Mouse (Mus musculus): ENCODE data around the gene Olfr157. TPM values are rescaled to one million over a fixed set of nuclear protein-coding genes. Genes with fewer than 3 reads are reported as not detected.

The Olfr157 gene
- total and polyA plus RNA-seq, 3 experiments = 0.01 TPM; not detected in 2

DNA sequence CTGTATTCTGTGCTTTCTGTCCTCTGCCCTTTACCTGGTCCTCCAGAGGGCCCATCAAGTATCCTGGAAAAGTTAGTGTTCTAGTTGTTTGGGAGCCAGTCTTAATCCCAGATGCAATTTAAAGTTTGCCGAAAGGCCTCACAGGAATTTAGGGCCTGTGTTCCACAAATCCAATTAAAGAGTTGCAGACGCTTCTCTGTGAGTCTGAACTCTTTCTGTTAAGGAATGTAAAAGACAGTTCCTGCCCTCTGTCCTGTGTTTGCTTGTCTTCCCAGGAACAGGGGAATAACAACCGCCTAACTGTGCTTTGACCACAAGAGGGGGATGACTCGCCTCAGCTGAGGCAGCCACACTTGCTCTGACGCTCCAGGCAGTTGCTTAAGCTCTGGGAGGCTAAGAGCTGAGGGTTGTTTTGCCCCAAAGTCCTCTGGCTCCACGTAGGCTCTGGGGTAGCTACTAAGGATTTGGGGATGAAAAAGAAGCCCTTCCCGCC lies 16.1 kb downstream of the Olfr157 start, which contains the start of gene Olfr156:
Olfr156 (minus strand) TSS at position 51 of the 493 bp plus-strand sequence.
- no peak within 1 kb of the TSS for H3K4me3 ChIP-seq (ENCODE audit: control insufficient read depth in 1 of 2, insufficient read depth in 1 of 2, low read depth in 2 of 2, low read length in 2 of 2)
- H3K9me3 ChIP-seq (replicated peaks; ENCODE audit: insufficient read depth, low read length) = no peaks in the 10 kb centered on the region
- H3K79me2 ChIP-seq (ENCODE audit: control insufficient read depth, insufficient read depth, low read length, poor library complexity) = no peaks in the 10 kb centered on the region
- H3K27ac ChIP-seq (ENCODE audit: control insufficient read depth, low read depth, low read length) = no peak within 1 kb of the TSS
- no peaks in the 10 kb centered on the region for H3K36me3 ChIP-seq (ENCODE audit: control insufficient read depth in 1 of 2, insufficient read depth in 2 of 2, low read length in 2 of 2)
- peak in 1 of 3 experiments; percentile 3; a peak in 1 of 6 replicates for TF ChIP-seq CTCF (IDR thresholded peaks at IDR 0.05 in 2 of 3, conservative IDR thresholded peaks at IDR 0.05 in 1 of 3; ENCODE audit: control insufficient read depth in 1 of 3, insufficient read depth in 1 of 3, low read depth in 2 of 3, low read length in 3 of 3, poor library complexity in 1 of 3, severe bottlenecking in 1 of 3)
- TF ChIP-seq GATA1 (IDR thresholded peaks at IDR 0.05; ENCODE audit: low read depth, low read length) = no peak
- TF ChIP-seq ZKSCAN1 (IDR thresholded peaks at IDR 0.05; ENCODE audit: low read depth, low read length) = no peak
- DNase-seq (ENCODE audit: low read depth, low spot score) = no peak
- no peak within 1 kb of the TSS for H3K9ac ChIP-seq (ENCODE audit: control insufficient read depth, low read depth, low read length, poor library complexity, severe bottlenecking)
- no peaks in the 10 kb centered on the region for H3K4me1 ChIP-seq (ENCODE audit: control insufficient read depth in 1 of 2, insufficient read depth in 2 of 2, low read length in 2 of 2)
- peaks cover 0 to under 1% of the 10 kb centered on the region in 2 experiments; a peak in 3 of 4 replicates for H3K27me3 ChIP-seq (ENCODE audit: control insufficient read depth in 1 of 2, insufficient read depth in 2 of 2, low read length in 2 of 2)

DNA sequence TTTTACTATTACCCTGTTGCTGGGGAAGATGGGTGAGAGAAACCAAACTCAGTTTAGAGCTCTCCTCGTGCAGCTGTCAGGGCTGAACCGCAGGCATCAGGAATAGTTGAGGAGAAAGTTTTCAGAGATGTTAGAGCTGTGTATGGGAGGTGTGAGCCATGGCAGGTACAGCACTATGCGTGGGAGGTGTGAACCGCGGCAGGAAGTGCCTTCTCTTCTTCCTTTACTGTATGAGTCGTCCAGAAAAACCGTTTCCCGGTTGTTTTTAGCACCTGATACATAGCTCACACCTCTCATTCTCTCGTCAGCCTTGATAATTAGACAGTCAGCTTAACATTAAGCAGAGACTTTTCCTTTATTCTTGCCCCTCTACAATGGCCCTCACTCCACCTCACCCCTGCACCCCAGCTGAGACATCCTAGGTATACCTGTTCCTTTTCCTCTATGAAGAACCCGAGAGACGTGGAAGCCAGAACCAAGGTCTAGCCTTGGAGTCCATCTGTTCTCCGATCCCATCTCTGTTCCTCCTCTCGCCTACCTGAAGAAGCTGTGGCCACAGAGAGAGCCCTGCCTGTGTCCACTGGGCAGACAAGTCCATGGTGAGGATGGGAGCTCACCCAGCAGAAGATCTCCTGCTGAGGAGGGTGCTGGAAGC lies 17.0 kb downstream of the Olfr157 start:
- H3K36me3 ChIP-seq (ENCODE audit: control insufficient read depth in 1 of 2, insufficient read depth in 2 of 2, low read length in 2 of 2) = no peaks in the 10 kb centered on the region
- no peak overlapping the region for H3K27ac ChIP-seq (ENCODE audit: control insufficient read depth, low read depth, low read length)
- H3K4me1 ChIP-seq (ENCODE audit: control insufficient read depth in 1 of 2, insufficient read depth in 2 of 2, low read length in 2 of 2) = no peaks in the 10 kb centered on the region
- H3K4me3 ChIP-seq (ENCODE audit: control insufficient read depth in 1 of 2, insufficient read depth in 1 of 2, low read depth in 2 of 2, low read length in 2 of 2) = no peak overlapping the region
- no peaks in the 10 kb centered on the region for H3K9me3 ChIP-seq (replicated peaks; ENCODE audit: insufficient read depth, low read length)
- no peak for DNase-seq (ENCODE audit: low read depth, low spot score)
- H3K9ac ChIP-seq (ENCODE audit: control insufficient read depth, low read depth, low read length, poor library complexity, severe bottlenecking) = no peak overlapping the region
- peaks cover 0 to 2% of the 10 kb centered on the region in 2 experiments; a peak in 3 of 4 replicates for H3K27me3 ChIP-seq (ENCODE audit: control insufficient read depth in 1 of 2, insufficient read depth in 2 of 2, low read length in 2 of 2)
- no peak for TF ChIP-seq EP300 (IDR thresholded peaks at IDR 0.05; ENCODE audit: low read depth in 1 of 2, low read length in 2 of 2)
- TF ChIP-seq RCOR1 (IDR thresholded peaks at IDR 0.05; ENCODE audit: low read depth, low read length) = no peak
- TF ChIP-seq POLR2AphosphoS2 (IDR thresholded peaks at IDR 0.05; ENCODE audit: low read length) = no peak
- TF ChIP-seq ZNF384 (IDR thresholded peaks at IDR 0.05; ENCODE audit: low read depth, low read length) = no peak
- no peak for TF ChIP-seq SIN3A (IDR thresholded peaks at IDR 0.05; ENCODE audit: low read length)
- TF ChIP-seq ZMIZ1 (IDR thresholded peaks at IDR 0.05; ENCODE audit: low read depth, low read length) = no peak
- TF ChIP-seq TBP (IDR thresholded peaks at IDR 0.05; ENCODE audit: low read depth, low read length) = no peak
- TF ChIP-seq TAL1 (IDR thresholded peaks at IDR 0.05; ENCODE audit: low read length) = no peak
- no peak for TF ChIP-seq GATA1 (IDR thresholded peaks at IDR 0.05; ENCODE audit: low read depth, low read length)
- no peak for TF ChIP-seq SMC3 (IDR thresholded peaks at IDR 0.05; ENCODE audit: low read depth, low read length)
- TF ChIP-seq MXI1 (IDR thresholded peaks at IDR 0.05; ENCODE audit: low read depth, low read length) = no peak
- TF ChIP-seq USF1 (IDR thresholded peaks at IDR 0.05; ENCODE audit: low read depth, low read length) = no peak
- no peak for TF ChIP-seq UBTF (IDR thresholded peaks at IDR 0.05; ENCODE audit: borderline replicate concordance, insufficient read depth, low read depth, low read length)
- TF ChIP-seq NRF1 (IDR thresholded peaks at IDR 0.05; ENCODE audit: insufficient read depth, low read depth, low read length, poor library complexity, severe bottlenecking) = no peak
- TF ChIP-seq USF2 (IDR thresholded peaks at IDR 0.05; ENCODE audit: borderline replicate concordance in 1 of 2, insufficient read depth in 1 of 2, low read depth in 1 of 2, low read length in 2 of 2) = no peak
- TF ChIP-seq GABPA (IDR thresholded peaks at IDR 0.05; ENCODE audit: low read depth, low read length) = no peak
- TF ChIP-seq MYC (IDR thresholded peaks at IDR 0.05; ENCODE audit: low read depth, low read length) = no peak
- TF ChIP-seq MAFK (IDR thresholded peaks at IDR 0.05; ENCODE audit: borderline replicate concordance, low read depth, low read length) = no peak
- H3K79me2 ChIP-seq (ENCODE audit: control insufficient read depth, insufficient read depth, low read length, poor library complexity) = no peaks in the 10 kb centered on the region
